Mouse (Mus musculus) layer of hippocampus, postnatal 10 days (tissue): ENCODE results near the gene Ces1e. TPM values are rescaled to one million over a fixed set of nuclear protein-coding genes. Genes with fewer than 3 reads are reported as not detected.

Experiments
- DNase-seq, 2 experiments: peaks; one replicate each; pipeline ENCODE4 v3.0.0; 2021; ENCODE audit warnings: low spot score in 2 of 2
- total RNA-seq, 2 experiments: library from RNA; stranded (reverse); gene quantifications; 2 replicates each; pipeline ENCODE4 v1.2.3; 2021

Gene Ces1e
- total RNA-seq, 2 experiments from 2014 or later: not detected

DNA sequence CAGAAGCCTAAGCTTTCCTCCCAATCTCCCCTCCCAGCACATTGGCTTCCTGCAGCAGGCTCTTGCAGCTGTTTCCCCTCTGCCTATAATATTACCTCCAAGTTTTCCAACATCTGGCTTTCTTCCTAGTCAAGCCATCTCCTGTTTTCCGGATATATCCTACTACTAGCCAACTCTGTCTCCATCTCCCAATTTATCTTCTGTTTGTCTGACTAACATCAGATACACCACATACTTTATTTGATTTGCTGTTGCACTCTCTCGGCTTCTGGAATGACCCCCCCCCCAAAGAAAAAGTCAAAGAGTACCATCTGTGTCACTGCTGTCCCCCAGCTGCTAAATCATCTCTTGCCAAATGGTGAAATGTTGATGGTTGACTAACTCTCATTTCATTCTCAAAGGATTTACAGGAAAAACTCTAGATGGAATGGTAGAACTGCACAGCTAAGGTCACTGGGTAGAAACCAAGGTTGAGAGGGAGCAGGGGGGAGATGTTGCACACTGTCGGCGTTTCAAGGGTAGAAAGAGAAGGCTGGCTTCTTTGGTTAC, 48.8 kb downstream of the Ces1e start:
- no peak for DNase-seq

DNA sequence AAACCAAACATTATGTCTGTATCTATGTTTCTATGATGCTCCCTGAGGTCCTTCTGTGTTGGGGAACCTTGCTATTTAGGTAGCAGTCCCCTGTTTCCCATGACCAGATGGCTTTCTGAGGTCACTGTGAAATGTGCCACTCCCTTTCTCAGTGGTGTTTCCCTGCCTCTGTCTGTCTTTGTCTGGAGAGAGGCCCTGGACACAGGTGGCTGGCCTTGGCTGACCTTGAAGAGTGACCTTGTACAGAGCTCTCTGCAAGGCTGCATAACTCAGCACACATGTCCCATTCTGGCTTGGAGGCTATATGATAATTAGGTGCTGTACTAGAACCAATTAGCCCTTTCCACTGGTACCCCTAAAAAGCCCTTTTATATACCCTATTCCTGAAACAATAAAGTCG, 52.8 kb downstream of the Ces1e start:
- no peak for DNase-seq

DNA sequence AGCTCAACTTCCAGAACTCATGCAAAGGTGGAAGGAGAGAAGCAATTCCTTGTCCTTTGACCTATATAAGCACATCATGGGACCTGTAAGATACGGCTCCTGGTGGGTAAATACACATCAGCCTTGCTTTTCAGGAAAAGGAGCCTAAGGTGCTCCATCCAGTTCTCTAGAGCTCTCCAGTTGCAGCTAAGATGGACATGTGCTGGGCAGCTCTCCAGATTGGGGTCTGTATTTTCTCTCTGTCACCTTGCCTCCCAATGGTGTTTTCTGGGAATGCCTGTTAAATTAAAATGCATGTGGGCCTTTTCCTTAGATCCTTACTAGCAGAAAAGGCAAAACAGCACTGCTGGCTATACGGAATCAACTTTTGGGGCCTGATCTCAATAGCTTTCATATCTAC, 54.9 kb downstream of the Ces1e start:
- no peak for DNase-seq

DNA sequence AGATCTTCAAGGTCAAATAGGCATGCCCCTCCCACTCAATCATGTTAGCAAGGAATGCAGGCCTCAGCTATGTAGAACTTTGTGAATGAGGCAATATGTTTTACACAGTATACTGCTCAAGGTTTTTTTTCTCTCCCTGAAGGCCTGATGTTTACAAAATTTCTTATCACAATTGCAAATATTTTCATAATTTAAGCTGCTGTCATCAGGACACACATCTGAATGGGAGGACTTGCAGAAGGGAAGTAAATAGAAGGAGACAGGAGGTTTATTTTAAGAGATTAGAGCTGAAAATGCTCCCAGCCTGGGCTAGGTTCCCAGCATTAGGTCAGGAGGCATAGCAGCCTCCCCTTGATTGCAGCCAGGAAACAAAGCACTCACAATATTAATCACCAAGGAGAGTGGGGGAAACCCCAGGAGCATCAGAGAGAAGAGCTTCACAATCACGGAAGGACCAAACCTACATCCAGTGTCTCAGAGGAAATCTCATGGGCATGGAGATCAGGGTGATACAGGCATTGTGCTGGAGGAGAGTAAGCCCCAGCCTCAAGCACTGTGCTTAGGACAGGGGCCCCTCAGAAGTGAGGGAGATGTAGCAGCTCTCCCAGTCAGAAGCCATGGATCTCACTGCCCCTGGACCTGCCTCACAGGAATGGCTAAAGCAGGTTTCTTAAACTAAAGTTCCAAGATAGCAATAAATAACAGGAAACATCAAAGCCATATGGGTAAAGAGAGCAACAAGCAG, 57.4 kb downstream of the Ces1e start:
- DNase-seq: no peak

DNA sequence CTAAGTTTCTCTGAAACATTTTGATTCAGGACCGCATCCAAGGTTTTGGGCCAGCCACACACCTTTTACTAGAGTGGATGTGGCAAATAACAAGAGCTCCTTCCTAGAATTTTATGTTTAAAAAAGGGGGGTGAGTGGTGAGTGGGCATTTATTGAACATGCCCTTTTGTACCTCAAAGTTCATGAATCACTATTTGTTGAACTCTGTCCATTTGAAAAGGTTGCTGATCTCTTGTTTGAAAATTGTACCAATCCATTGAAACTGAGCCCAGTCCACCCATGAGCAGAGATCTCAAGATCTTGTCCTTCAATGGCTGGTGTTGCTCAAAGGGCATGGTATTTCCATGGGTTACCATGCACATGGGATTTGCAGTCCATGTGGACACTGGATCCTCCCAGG, 66.1 kb downstream of the Ces1e start:
- no peak for DNase-seq

DNA sequence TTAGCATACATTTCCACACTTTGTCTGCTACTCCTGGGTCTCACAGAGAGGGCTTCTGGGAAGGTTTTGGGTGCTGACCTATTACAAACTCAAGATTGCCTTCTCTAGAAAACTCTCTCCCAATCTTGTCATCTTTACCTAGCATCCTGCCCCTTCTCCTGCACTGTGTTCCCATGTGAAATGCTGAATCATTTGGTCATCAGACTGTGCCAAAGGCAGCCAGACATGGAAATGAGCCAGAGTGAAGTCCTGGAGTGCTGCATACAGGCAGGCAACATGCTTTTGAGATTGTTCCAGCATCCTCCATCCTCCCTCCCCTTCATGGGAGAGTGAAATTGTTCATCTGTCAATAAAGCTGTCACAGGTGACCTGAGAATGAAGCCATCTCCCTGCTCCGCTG, 78.0 kb downstream of the Ces1e start:
- no peak for DNase-seq

Other genes starting within 250 kb of the Ces1e start
- not detected for gene Ces1a, start 181.4 kb downstream of the Ces1e start, total RNA-seq
- gene Ces1b, start 149.6 kb downstream of the Ces1e start, total RNA-seq: not detected
- not detected for gene Ces1c, start 98.3 kb downstream of the Ces1e start, total RNA-seq
- gene Ces1d, start 31.8 kb downstream of the Ces1e start, total RNA-seq: not detected
- gene Ces1f, start 50.1 kb upstream of the Ces1e start, total RNA-seq: not detected
- not detected for gene Ces1g, start 107.7 kb upstream of the Ces1e start, total RNA-seq
- gene Ces1h, start 150.1 kb upstream of the Ces1e start, total RNA-seq: not detected